Mouse (Mus musculus) pancreas, adult 10 weeks (tissue): ENCODE data around the gene Sugt1. TPM values are rescaled to one million over a fixed set of nuclear protein-coding genes. Genes with fewer than 3 reads are reported as not detected.

ENCODE experiments used
- polyA plus RNA-seq: library from polyadenylated mRNA; stranded (reverse); fragments of 350-450 nt; fragmentation: Illumina TruSeq; extraction: RNeasy Lipid Tissue Mini Kit (QIAGEN cat#74804); gene quantifications from one replicate; pipeline ENCODE4 v1.2.3, GENCODE M21; 2015; ENCODE audit warnings: low read depth, low replicate concordance; ENCODE audit not compliant: insufficient read depth

Sugt1 gene
- 15.1 TPM for polyA plus RNA-seq

DNA sequence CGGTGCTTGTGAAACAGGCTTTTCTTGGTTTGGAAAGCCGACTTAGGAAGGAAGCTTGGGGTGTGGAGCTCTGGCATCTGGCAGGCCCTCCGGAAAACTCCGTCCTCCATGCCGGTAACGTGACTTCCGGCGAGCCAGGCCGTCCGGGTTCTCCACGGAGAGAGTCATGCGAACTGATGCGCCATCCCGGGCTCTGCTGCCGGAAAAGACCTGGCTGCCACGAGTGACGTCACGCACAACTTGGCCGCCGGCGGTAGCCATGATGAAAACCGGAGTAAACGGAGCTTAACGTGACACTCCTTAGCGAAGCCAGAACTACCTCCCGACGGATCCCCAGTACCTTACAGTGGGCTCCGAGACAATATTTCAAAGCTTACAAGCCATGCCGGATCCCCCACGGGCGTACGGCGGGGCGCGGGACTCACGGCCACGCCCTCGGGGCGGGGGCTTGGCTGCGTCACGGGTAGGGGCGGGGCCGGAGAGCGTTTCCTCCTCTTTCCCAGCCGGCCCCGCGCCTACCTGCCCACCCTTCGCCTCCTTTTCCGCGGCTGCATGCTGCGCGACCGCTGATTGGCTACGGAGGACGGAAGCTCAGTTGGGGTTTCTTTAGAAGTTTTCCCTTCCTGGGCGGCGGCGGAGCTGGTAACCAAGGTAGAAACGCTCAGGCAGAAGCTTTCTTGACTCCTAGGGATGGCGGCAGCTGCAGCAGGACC, at the start of gene Sugt1:
Gene Sugt1, plus strand, starts transcription at position 553 of the 713 bp plus-strand sequence.

DNA sequence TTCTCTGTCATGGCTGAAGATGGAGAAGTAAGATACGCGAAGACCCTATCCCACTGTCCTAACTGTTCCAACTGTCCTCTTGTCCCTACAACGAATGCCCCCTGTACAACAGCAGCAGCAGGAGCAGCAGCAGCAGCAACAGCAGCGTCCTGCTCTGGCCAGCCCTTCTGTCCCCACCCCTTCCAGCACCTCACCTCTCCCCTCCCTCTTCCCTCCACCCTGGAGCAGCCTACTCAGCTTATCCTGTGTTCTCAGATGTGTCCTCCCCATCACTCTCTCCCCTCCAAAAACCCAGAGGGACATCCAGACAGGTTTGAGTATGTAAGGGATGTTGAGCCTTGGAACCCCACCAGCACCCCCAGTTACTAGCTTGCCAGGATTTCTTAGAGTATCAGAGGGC, 74.5 kb downstream of the Sugt1 start, which contains the start of gene Cnmd:
Gene Cnmd, minus strand, starts transcription at position 170 of the 400 bp plus-strand sequence.

Other genes starting within 250 kb of the Sugt1 start
- 5.2 TPM for gene Naa16, start 196.9 kb upstream of the Sugt1 start, polyA plus RNA-seq
- gene Mtrf1, start 189.9 kb upstream of the Sugt1 start, polyA plus RNA-seq = 0.76 TPM
- 1.2 TPM for gene Kbtbd7, start 161.2 kb upstream of the Sugt1 start, polyA plus RNA-seq
- not detected for gene Kbtbd6, start 135.9 kb upstream of the Sugt1 start, polyA plus RNA-seq
- gene Elf1, start 106.5 kb upstream of the Sugt1 start, polyA plus RNA-seq = 6.9 TPM
- 4.3 TPM for gene Wbp4, start 106.2 kb upstream of the Sugt1 start, polyA plus RNA-seq
- gene Cnmd, start 74.5 kb downstream of the Sugt1 start, polyA plus RNA-seq = 1.0 TPM
- not detected for gene Pcdh8, start 183.6 kb downstream of the Sugt1 start, polyA plus RNA-seq